Mouse (Mus musculus) heart, adult 2 months (tissue): ENCODE results near the gene Golgb1. TPM values are rescaled to one million over a fixed set of nuclear protein-coding genes. Genes with fewer than 3 reads are reported as not detected.
A peak's percentile ranks its signal among the peaks of the same experiment; 100 is the strongest.

Experiments used
- DNase-seq, 2 experiments: peaks; one replicate each; pipeline ENCODE4 v3.0.0; 2021
- H3K27ac ChIP-seq: fragments of 200-600 bp; 2 replicates; pipeline ENCODE4 v1.8.1; 2022
- H3K27me3 ChIP-seq: fragments of 200-500 bp; 2 replicates; pipeline ENCODE4 v1.6.1; 2012; ENCODE audit warnings: mild to moderate bottlenecking, low read length, inconsistent platforms, mixed read lengths; ENCODE audit not compliant: control insufficient read depth, insufficient read depth
- H3K36me3 ChIP-seq: fragments of 200-500 bp; 2 replicates; pipeline ENCODE4 v1.6.1; 2012; ENCODE audit warnings: low read length, inconsistent platforms; ENCODE audit not compliant: control insufficient read depth, insufficient read depth
- H3K4me1 ChIP-seq: fragments of 200-500 bp; 2 replicates; pipeline ENCODE4 v1.6.1; 2011; ENCODE audit warnings: low read length; ENCODE audit not compliant: control insufficient read depth, insufficient read depth
- H3K4me3 ChIP-seq: fragments of 200-600 bp; 2 replicates; pipeline ENCODE4 v1.8.1; 2022
- H3K79me2 ChIP-seq: fragments of 200-500 bp; replicated peaks from 2 replicates; pipeline ENCODE4 v1.6.1; 2012; ENCODE audit warnings: mild to moderate bottlenecking, inconsistent platforms, low read length, moderate library complexity, mixed read lengths; ENCODE audit not compliant: control insufficient read depth, insufficient read depth
- H3K9ac ChIP-seq: fragments of 200-500 bp; 2 replicates; pipeline ENCODE4 v1.6.1; 2012; ENCODE audit warnings: low read depth, mild to moderate bottlenecking, control low read depth, inconsistent platforms, low read length, mixed read lengths
- CTCF ChIP-seq: fragments of 200-600 bp; IDR thresholded peaks from 2 replicates; pipeline ENCODE4 v1.8.1; 2022; ENCODE audit warnings: antibody characterized with exemption, mild to moderate bottlenecking, moderate library complexity
- EP300 ChIP-seq: fragments of 200-500 bp; IDR thresholded peaks from 2 replicates; pipeline ENCODE4 v1.6.1; 2011; ENCODE audit warnings: low read depth, low read length, control low read depth; ENCODE audit not compliant: insufficient read depth
- POLR2A ChIP-seq: fragments of 200-500 bp; IDR thresholded peaks from 2 replicates; pipeline ENCODE4 v1.6.1; 2011; ENCODE audit warnings: mild to moderate bottlenecking, low read depth, low read length, control low read depth; ENCODE audit not compliant: insufficient read depth
- WGBS: fragments of 180-500 bp; shearing (Covaris S2); methylation state at CpG from one replicate; pipeline ENCODE4 v1.1.7; 2018; 5-methylcytosine and 5-hydroxymethylcytosine counted together
- intact Hi-C: fragments of 180-260 bp; cut with DNase I; formaldehyde crosslinking; loops from one replicate; pipeline ENCODE4 v1.15.1; 2025
- polyA plus RNA-seq: library from polyadenylated mRNA; depleted of rRNA; stranded (reverse); fragments of >200 nt; gene quantifications from 2 replicates; pipeline ENCODE4 v1.2.3, GENCODE M21; 2012
- total RNA-seq, 2 experiments: library from RNA; stranded (reverse); gene quantifications; 2 replicates each; pipeline ENCODE4 v1.2.3; 2021

Gene Golgb1
- total and polyA plus RNA-seq, 3 experiments: 27.7 to 52.1 (median 41.6) TPM

DNA sequence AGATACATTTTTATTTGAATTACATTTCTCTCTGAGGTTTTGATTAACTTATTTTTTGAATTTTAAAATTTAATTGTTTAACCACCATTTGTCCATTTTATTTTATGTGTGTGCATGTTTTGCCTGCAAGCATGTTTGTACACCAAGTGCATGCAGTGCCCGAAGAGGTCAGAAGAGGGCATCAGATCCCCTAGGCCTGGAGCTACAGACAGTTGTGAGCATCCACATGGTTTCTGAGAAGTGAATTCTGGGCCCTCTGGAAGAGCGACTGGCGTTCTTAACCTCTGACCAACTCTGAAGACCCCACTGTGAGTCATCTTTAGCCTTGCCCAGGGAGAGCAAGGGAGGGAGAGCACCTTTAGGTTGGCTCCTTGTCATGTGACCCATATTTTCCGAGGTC, 9.9 kb downstream of the Golgb1 start:
- Histone ChIP-seq H3K27ac (no peak overlapping the region), H3K27me3 (no peaks in the 10 kb centered on the region), H3K9ac (no peak overlapping the region), H3K4me3 (no peak overlapping the region), H3K36me3 (no peaks in the 10 kb centered on the region; the same call in none of the 2 replicates), H3K79me2 (no peaks in the 10 kb centered on the region; the same call in 1 of the 2 replicates), H3K4me1 (no peaks in the 10 kb centered on the region)
- intact Hi-C loops: no loop called here
- 87% methylated on average over 4 of the region's 4 CpGs for WGBS
- TF ChIP-seq CTCF: peak; percentile 59
- TF ChIP-seq POLR2A: no peak
- peak in 1 of 2 experiments; percentile 8 for DNase-seq

- H3K27ac ChIP-seq: no peak overlapping the region
- H3K4me1 ChIP-seq: no peaks in the 10 kb centered on the region
- H3K9ac ChIP-seq: no peak overlapping the region
- no peak overlapping the region for H3K4me3 ChIP-seq
- no peak for DNase-seq
- TF ChIP-seq EP300 (no peak), POLR2A (no peak), CTCF (no peak)
- H3K36me3 ChIP-seq: no peaks in the 10 kb centered on the region; the same call in none of the 2 replicates
- WGBS: 96% methylated on average over 11 of the region's 11 CpGs
- no peaks in the 10 kb centered on the region for H3K27me3 ChIP-seq
- no peaks in the 10 kb centered on the region; the same call in 1 of the 2 replicates for H3K79me2 ChIP-seq
- intact Hi-C loops: no loop called here
These were observed 11.0 kb downstream of the Golgb1 start for GRCm38 (mm10) chr16:36885912-36886311.

DNA sequence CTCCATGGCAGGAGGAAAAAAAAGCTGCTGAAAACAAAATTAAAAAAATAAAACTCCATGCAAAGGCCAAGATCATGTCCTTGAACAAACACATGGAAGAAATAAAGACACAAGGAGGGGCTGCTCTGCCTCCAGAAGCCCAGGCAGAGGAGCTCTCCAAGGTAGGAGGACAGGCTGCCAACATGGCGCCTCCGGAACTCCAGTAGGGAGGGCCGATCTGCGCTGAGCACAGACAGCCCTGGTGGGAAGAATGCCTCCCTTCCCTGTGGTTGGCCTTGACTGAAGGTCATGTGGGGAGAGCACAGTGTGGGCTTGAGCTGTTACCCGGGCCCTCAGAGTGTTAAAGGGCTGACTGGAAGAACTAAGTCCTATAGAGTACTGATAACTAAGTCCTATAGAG, 12.6 kb downstream of the Golgb1 start:
- no peak for DNase-seq
- H3K27ac ChIP-seq: no peak overlapping the region
- no peak overlapping the region for H3K4me3 ChIP-seq
- no peaks in the 10 kb centered on the region; the same call in 1 of the 2 replicates for H3K79me2 ChIP-seq
- intact Hi-C loops: no loop called here
- no peak overlapping the region for H3K9ac ChIP-seq
- WGBS: 72% methylated on average over 5 of the region's 5 CpGs
- TF ChIP-seq POLR2A: no peak
- H3K27me3 ChIP-seq: no peaks in the 10 kb centered on the region
- no peaks in the 10 kb centered on the region; the same call in none of the 2 replicates for H3K36me3 ChIP-seq
- no peaks in the 10 kb centered on the region for H3K4me1 ChIP-seq

DNA sequence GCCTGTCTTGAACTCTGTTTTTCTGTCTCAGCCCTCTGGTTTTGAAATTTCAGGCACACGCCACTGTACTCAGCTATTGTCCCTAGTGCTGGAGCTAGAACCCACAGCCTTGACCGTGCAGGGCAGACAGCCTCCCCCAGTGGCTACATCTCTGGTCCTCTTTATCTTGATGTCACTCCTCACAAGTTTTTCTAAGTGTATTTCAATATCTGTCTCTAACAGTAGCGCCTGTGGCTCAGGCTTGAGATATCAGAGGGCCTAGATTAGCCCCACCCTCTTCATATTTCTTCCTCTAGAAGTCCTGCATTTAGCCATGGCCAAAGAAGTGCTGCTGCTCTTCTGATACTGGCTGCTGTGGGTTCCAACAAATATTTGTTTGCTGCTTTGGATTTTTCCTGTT, 15.6 kb downstream of the Golgb1 start:
- no peaks in the 10 kb centered on the region for H3K27me3 ChIP-seq
- H3K79me2 ChIP-seq: no peaks in the 10 kb centered on the region
- H3K4me3 ChIP-seq: no peak overlapping the region
- WGBS: 89% methylated on average over 3 of the region's 3 CpGs
- no peak for TF ChIP-seq CTCF
- TF ChIP-seq POLR2A: no peak
- no peak for TF ChIP-seq EP300
- H3K4me1 ChIP-seq: no peaks in the 10 kb centered on the region
- H3K9ac ChIP-seq: no peak overlapping the region
- H3K36me3 ChIP-seq: no peaks in the 10 kb centered on the region; the same call in none of the 2 replicates
- no peak for DNase-seq
- intact Hi-C loops: no loop called here
- H3K27ac ChIP-seq: no peak overlapping the region

DNA sequence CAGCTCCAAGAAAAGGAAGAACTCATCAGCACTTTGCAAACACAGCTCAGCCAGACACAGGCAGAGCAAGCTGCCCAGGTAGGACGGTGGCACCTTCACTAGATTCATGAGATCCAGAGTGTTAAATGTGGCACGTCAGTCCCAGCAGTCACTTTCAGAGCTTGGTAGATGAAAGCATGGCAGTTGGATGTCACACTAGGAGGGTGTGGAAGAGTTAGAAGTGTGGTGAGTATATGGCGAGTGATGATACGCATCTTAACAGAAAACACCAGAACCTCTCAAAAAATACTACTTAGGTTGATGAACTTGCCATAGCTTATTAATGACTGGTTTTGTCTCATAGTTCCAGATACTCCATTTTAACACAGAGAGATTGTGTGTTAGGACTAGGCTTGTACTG, 16.5 kb downstream of the Golgb1 start:
- TF ChIP-seq CTCF (no peak), POLR2A (no peak)
- H3K36me3 ChIP-seq: no peaks in the 10 kb centered on the region; the same call in none of the 2 replicates
- H3K9ac ChIP-seq: no peak overlapping the region
- H3K4me1 ChIP-seq: no peaks in the 10 kb centered on the region
- DNase-seq: no peak
- 97% methylated on average over 4 of the region's 4 CpGs for WGBS
- H3K27me3 ChIP-seq: no peaks in the 10 kb centered on the region
- intact Hi-C loops: no loop called here
- H3K4me3 ChIP-seq: no peak overlapping the region
- H3K79me2 ChIP-seq: no peaks in the 10 kb centered on the region
- H3K27ac ChIP-seq: no peak overlapping the region

DNA sequence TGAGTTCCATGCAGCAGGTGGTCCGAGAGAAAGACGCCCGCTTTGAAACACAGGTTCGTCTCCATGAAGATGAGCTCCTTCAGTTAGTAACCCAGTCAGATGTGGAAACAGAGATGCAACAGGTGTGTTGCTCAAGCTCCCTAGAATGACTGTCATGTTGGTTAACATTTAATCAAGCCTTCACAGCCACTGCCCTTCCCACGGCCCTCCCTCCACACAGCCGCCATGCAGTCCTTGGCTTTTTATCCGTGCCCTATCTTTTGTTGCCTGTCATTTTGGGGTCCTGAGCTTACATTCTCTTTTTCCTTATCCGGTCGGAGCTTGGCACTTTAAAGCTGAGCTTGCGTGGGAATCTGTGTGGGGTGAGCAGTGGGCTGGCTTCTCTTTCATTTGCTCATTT, 18.4 kb downstream of the Golgb1 start:
- no peaks in the 10 kb centered on the region; the same call in 1 of the 2 replicates for H3K36me3 ChIP-seq
- H3K9ac ChIP-seq: no peak overlapping the region
- no peak for DNase-seq
- TF ChIP-seq POLR2A: no peak
- H3K79me2 ChIP-seq: no peaks in the 10 kb centered on the region
- no peaks in the 10 kb centered on the region for H3K27me3 ChIP-seq
- H3K4me3 ChIP-seq: no peak overlapping the region
- H3K4me1 ChIP-seq: no peaks in the 10 kb centered on the region
- H3K27ac ChIP-seq: no peak overlapping the region
- 92% methylated on average over 10 of the region's 10 CpGs for WGBS
- intact Hi-C loops: no loop called here
